Mouse (Mus musculus) spleen, adult 2 months (tissue): ENCODE data around the gene Ctnnbip1.

Experiments used
- CTCF ChIP-seq: fragments of 200-500 bp; IDR thresholded peaks from 2 replicates; pipeline ENCODE4 v1.5.1; 2011; ENCODE audit warnings: mild to moderate bottlenecking, inconsistent platforms; ENCODE audit not compliant: insufficient read depth, insufficient read length, insufficient replicate concordance; ENCODE audit errors: extremely low read depth
- POLR2A ChIP-seq: fragments of 200-500 bp; IDR thresholded peaks from 2 replicates; pipeline ENCODE4 v1.6.1; 2011; ENCODE audit warnings: low read depth, low read length, inconsistent platforms

- TF ChIP-seq CTCF = no peak
- no peak for TF ChIP-seq POLR2A
Observed at GRCm38 (mm10) chr4:149469557-149469956, 48.5 kb upstream of the Ctnnbip1 start.
